Mouse (Mus musculus) lung, adult 10 weeks (tissue): ENCODE results near the gene Hist1h2ah. TPM values are rescaled to one million over a fixed set of nuclear protein-coding genes. Genes with fewer than 3 reads are reported as not detected.

Experiments used
- polyA plus RNA-seq: library from polyadenylated mRNA; stranded (reverse); fragments of 350-450 nt; fragmentation: Illumina TruSeq; extraction: RNeasy Lipid Tissue Mini Kit (QIAGEN cat#74804); gene quantifications from one replicate; pipeline ENCODE4 v1.2.3, GENCODE M21; 2014; ENCODE audit warnings: low read depth, low replicate concordance; ENCODE audit not compliant: insufficient read depth

Gene Hist1h2ah
- polyA plus RNA-seq = not detected

GRCm38 (mm10) chr13:22035267-22036148, at the start of gene Hist1h2ah, which contains the start of gene Hist1h2bk:
TSS of gene Hist1h2ah (minus strand) at chr13:22035568.
TSS of gene Hist1h2bk (plus strand) at chr13:22035870.

GRCm38 (mm10) chr13:22084140-22084539, 48.8 kb upstream of the Hist1h2ah start, which contains the start of gene Vmn1r188:
TSS of gene Vmn1r188 (plus strand) at chr13:22084440.

GRCm38 (mm10) chr13:22042568-22043502, 7.5 kb upstream of the Hist1h2ah start, which contains the start of the genes Hist1h2ag and Hist1h2bj:
TSS of gene Hist1h2ag (minus strand) at chr13:22042944.
TSS of gene Hist1h2bj (plus strand) at chr13:22043214.

GRCm38 (mm10) chr13:22041142-22041536, 5.8 kb upstream of the Hist1h2ah start, which contains the start of gene Hist1h4i:
TSS of gene Hist1h4i (minus strand) at chr13:22041362.

GRCm38 (mm10) chr13:22009642-22010041, 25.7 kb downstream of the Hist1h2ah start, which contains the start of gene Prss16:
TSS of gene Prss16 (minus strand) at chr13:22009742.

Other genes starting within 250 kb of the Hist1h2ah start
- gene Hist1h2an, start 248.3 kb downstream of the Hist1h2ah start, polyA plus RNA-seq = not detected
- gene Hist1h2bp, start 248.1 kb downstream of the Hist1h2ah start, polyA plus RNA-seq = not detected
- 0.42 TPM for gene Hist1h2bq, start 225.4 kb downstream of the Hist1h2ah start, polyA plus RNA-seq
- not detected for gene Hist1h2ao, start 225.1 kb downstream of the Hist1h2ah start, polyA plus RNA-seq
- gene Hist1h4m, start 223.8 kb downstream of the Hist1h2ah start, polyA plus RNA-seq = 1.4 TPM
- 1.0 TPM for gene Hist1h4n, start 203.4 kb downstream of the Hist1h2ah start, polyA plus RNA-seq
- not detected for gene Hist1h2ap, start 202.1 kb downstream of the Hist1h2ah start, polyA plus RNA-seq
- gene Hist1h2br, start 201.8 kb downstream of the Hist1h2ah start, polyA plus RNA-seq = not detected
- gene Zfp184, start 90.5 kb downstream of the Hist1h2ah start, polyA plus RNA-seq = 1.2 TPM
- not detected for gene Pom121l2, start 54.4 kb downstream of the Hist1h2ah start, polyA plus RNA-seq
- gene Prss16, start 25.8 kb downstream of the Hist1h2ah start, polyA plus RNA-seq = not detected
- gene Hist1h2bk, start 302 bp upstream of the Hist1h2ah start, polyA plus RNA-seq = not detected
- gene Hist1h4i, start 5.8 kb upstream of the Hist1h2ah start, polyA plus RNA-seq = 3.2 TPM
- not detected for gene Hist1h2ag, start 7.4 kb upstream of the Hist1h2ah start, polyA plus RNA-seq
- not detected for gene Hist1h2bj, start 7.6 kb upstream of the Hist1h2ah start, polyA plus RNA-seq
- not detected for gene Vmn1r188, start 48.9 kb upstream of the Hist1h2ah start, polyA plus RNA-seq
- not detected for gene Vmn1r189, start 70.3 kb upstream of the Hist1h2ah start, polyA plus RNA-seq
- not detected for gene Vmn1r191, start 148.4 kb upstream of the Hist1h2ah start, polyA plus RNA-seq
- not detected for gene Vmn1r192, start 155.6 kb upstream of the Hist1h2ah start, polyA plus RNA-seq
- not detected for gene Vmn1r193, start 187.6 kb upstream of the Hist1h2ah start, polyA plus RNA-seq
- not detected for gene Vmn1r194, start 208.6 kb upstream of the Hist1h2ah start, polyA plus RNA-seq
- not detected for gene Vmn1r195, start 235.0 kb upstream of the Hist1h2ah start, polyA plus RNA-seq